Mouse (Mus musculus): Measurements from ENCODE around the gene Gm14698. TPM values are rescaled to one million over a fixed set of nuclear protein-coding genes. Genes with fewer than 3 reads are reported as not detected.

The Gm14698 gene
- polyA plus RNA-seq (2015; fragmentation: Illumina TruSeq; extraction: RNeasy Lipid Tissue Mini Kit (QIAGEN cat#74804); ENCODE audit: insufficient read depth, low read depth, low replicate concordance): not detected

GRCm38 (mm10) chrX:68821059-68821458, at the start of gene Gm14698:
Gm14698 (plus strand) TSS chrX:68821093.

Other genes starting within 250 kb of the Gm14698 start
- gene Fmr1, start 142.6 kb upstream of the Gm14698 start, polyA plus RNA-seq (2015; fragmentation: Illumina TruSeq; extraction: RNeasy Lipid Tissue Mini Kit (QIAGEN cat#74804); ENCODE audit: insufficient read depth, low read depth, low replicate concordance): 5.1 TPM
- not detected for gene Fmr1nb, start 59.3 kb upstream of the Gm14698 start, polyA plus RNA-seq (2015; fragmentation: Illumina TruSeq; extraction: RNeasy Lipid Tissue Mini Kit (QIAGEN cat#74804); ENCODE audit: insufficient read depth, low read depth, low replicate concordance)
- not detected for gene Gm6812, start 72.0 kb downstream of the Gm14698 start, polyA plus RNA-seq (2015; fragmentation: Illumina TruSeq; extraction: RNeasy Lipid Tissue Mini Kit (QIAGEN cat#74804); ENCODE audit: insufficient read depth, low read depth, low replicate concordance)

Data from pancreas, adult 10 weeks (tissue).